In the genomic region with DNA sequence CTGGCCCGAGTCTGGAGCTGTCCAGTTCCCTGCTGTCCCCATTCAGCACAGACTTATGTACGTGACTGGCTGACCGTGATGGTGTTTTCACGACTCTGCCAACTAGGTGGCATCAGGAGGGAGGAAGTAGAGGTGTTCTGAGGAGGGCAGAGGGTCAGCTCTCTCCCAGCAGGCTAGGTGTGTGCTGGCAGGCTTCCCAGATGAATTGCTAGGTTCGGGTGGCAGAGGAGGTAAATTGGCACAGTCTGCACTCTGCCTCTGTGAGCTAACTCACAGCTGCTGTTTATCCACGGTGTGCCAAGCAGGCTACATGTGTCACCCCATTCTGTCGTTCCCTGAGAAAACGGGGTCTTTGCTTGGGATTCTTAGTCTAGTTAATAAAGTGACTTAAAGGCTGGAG, we compare ENCODE assay signal across 16 mouse cellular contexts. TPM values are rescaled to one million over a fixed set of nuclear protein-coding genes. Genes with fewer than 3 reads are reported as not detected.
DNase-seq lines count a peak whose midpoint lies in the region; ATAC-seq and TF ChIP-seq lines count a peak whose summit lies in the region.
"Had no signal": no experiment of that assay in that cellular context is flagged by ENCODE, and none has a peak within 500 bp of the region (broad histone marks: within the 10 kb centered on the region; RNA-seq: fewer than 3 reads in every experiment).

No protein-coding gene starts in this region.

- peak overlapping the region; percentile 78 for H3K27ac ChIP-seq in liver, adult 2 months (replicated peaks; ENCODE audit: insufficient read depth, low read depth, low read length)
- no peak overlapping the region for H3K27ac ChIP-seq in liver, embryonic 12.5 days
- H3K27ac ChIP-seq in embryonic facial prominence, embryonic 14.5 days (replicated peaks; ENCODE audit: low read depth, low read length) = no peak overlapping the region
- H3K27ac ChIP-seq: liver, embryonic 14.5 days had no signal

- TF ChIP-seq CTCF in liver, adult 2 months (IDR thresholded peaks at IDR 0.05; ENCODE audit: low read depth, low read length) = no peak

- H3K36me3 ChIP-seq in liver, adult 2 months (ENCODE audit: control insufficient read depth, insufficient read depth, low read length) = no peaks in the 10 kb centered on the region
- H3K36me3 ChIP-seq in liver, embryonic 12.5 days = no peaks in the 10 kb centered on the region
- no peaks in the 10 kb centered on the region for H3K36me3 ChIP-seq in embryonic facial prominence, embryonic 14.5 days (ENCODE audit: control insufficient read depth, insufficient read depth, low read length)

- no peak overlapping the region for H3K9ac ChIP-seq in liver, adult 2 months (ENCODE audit: low read depth, low read length)
- no peak overlapping the region for H3K9ac ChIP-seq in liver, embryonic 12.5 days
- H3K9ac ChIP-seq in embryonic facial prominence, embryonic 14.5 days (ENCODE audit: low read depth, low read length) = no peak overlapping the region
- H3K9ac ChIP-seq: liver, embryonic 14.5 days had no signal

- TF ChIP-seq POLR2A in liver, adult 2 months (IDR thresholded peaks at IDR 0.05; ENCODE audit: extremely low read depth, insufficient read depth, low read length) = no peak

- H3K79me2 ChIP-seq in liver, adult 2 months (ENCODE audit: control insufficient read depth, insufficient read depth, low read length) = no peaks in the 10 kb centered on the region

- no peaks in the 10 kb centered on the region for H3K9me3 ChIP-seq in liver, embryonic 12.5 days (replicated peaks)
- H3K9me3 ChIP-seq in embryonic facial prominence, embryonic 14.5 days (ENCODE audit: control insufficient read depth, low read length) = no peaks in the 10 kb centered on the region
- H3K9me3 ChIP-seq: megakaryocyte, embryonic 14.5 days had no signal

- no peak overlapping the region for H3K4me2 ChIP-seq in liver, embryonic 12.5 days
- no peak overlapping the region for H3K4me2 ChIP-seq in embryonic facial prominence, embryonic 14.5 days (ENCODE audit: low read depth, low read length)

- peaks cover 27% of the 10 kb centered on the region for H3K4me1 ChIP-seq in liver, adult 2 months (ENCODE audit: control insufficient read depth, insufficient read depth, low read length)
- H3K4me1 ChIP-seq in liver, embryonic 12.5 days = peaks cover 62% of the 10 kb centered on the region
- no peaks in the 10 kb centered on the region for H3K4me1 ChIP-seq in embryonic facial prominence, embryonic 14.5 days (ENCODE audit: control insufficient read depth, insufficient read depth, low read length)

- no peak for ATAC-seq in liver, embryonic 12.5 days
- ATAC-seq in embryonic facial prominence, embryonic 14.5 days (ENCODE audit: low read depth) = peak; percentile 33; the same call in 1 of the 2 replicates
- ATAC-seq: hindbrain, embryonic 16.5 days had no signal

- H3K4me3 ChIP-seq in liver, adult 2 months (ENCODE audit: insufficient read depth, low read depth, low read length) = no peak overlapping the region
- H3K4me3 ChIP-seq in liver, embryonic 12.5 days = no peak overlapping the region
- H3K4me3 ChIP-seq in embryonic facial prominence, embryonic 14.5 days (ENCODE audit: low read depth, low read length) = no peak overlapping the region
- H3K4me3 ChIP-seq: megakaryocyte, embryonic 14.5 days had no signal

- no peaks in the 10 kb centered on the region for H3K27me3 ChIP-seq in liver, adult 2 months (ENCODE audit: control insufficient read depth, insufficient read depth, low read length)
- peaks cover 58% of the 10 kb centered on the region for H3K27me3 ChIP-seq in liver, embryonic 12.5 days (replicated peaks)
- H3K27me3 ChIP-seq in embryonic facial prominence, embryonic 14.5 days (replicated peaks; ENCODE audit: control insufficient read depth, insufficient read depth, low read length) = no peaks in the 10 kb centered on the region

- peak; percentile 41 for DNase-seq in cerebellum, adult 9-11 months
- DNase-seq in cerebellum, postnatal 36 days = no peak
- peak; percentile 94 for DNase-seq in liver, adult 2 months (ENCODE audit: extremely low read depth, low read depth, low spot score)
- DNase-seq in embryonic facial prominence, embryonic 14.5 days (ENCODE audit: low spot score) = peak; percentile 32
- DNase-seq in kidney, postnatal 4 days = peak; percentile 27 to 46
- no peak for DNase-seq in right cerebral cortex, postnatal 10 days (ENCODE audit: low spot score in 2 of 2)
- no peak for DNase-seq in embryo, embryonic 11 days
- DNase-seq: adrenal gland, adult 2 months; heart, adult 11 months; layer of hippocampus, adult 9-11 months; thymus, adult 18-20 months had no signal

- 21% methylated on average over 8 of the region's 8 CpGs for WGBS in liver, adult 2 months
- WGBS in liver, embryonic 12.5 days (ENCODE audit: insufficient replicate concordance) = 81% methylated on average over 8 of the region's 8 CpGs
- WGBS in embryonic facial prominence, embryonic 14.5 days = 69% methylated on average over 8 of the region's 8 CpGs

RNA-seq across cellular contexts. Expression of a gene that starts 12.8 kb away (rescaled TPM):
- 20.5 and 22.4 TPM in 2 replicates for total RNA-seq in liver, adult 2 months (2014; rRNA removed)
- 17.1 and 21.9 TPM in 2 replicates for polyA plus RNA-seq in liver, adult 2 months (2012; rRNA removed)
- 14.1 and 14.5 TPM in 2 replicates for polyA plus RNA-seq in liver, embryonic 12.5 days (2016; fragmentation: Nextera tagmentation; extraction: Ambion mirVana)
- 26.6 and 27.1 TPM in 2 replicates for polyA plus RNA-seq in embryonic facial prominence, embryonic 14.5 days (2014; fragmentation: Nextera tagmentation; extraction: Ambion mirVana)

RNA-seq across cellular contexts. Expression of a gene that starts 13.7 kb away (rescaled TPM):
- 3.0 and 3.9 TPM in 2 replicates for total RNA-seq in liver, adult 2 months (2014; rRNA removed)
- 26.0 and 30.7 TPM in 2 replicates for polyA plus RNA-seq in liver, adult 2 months (2012; rRNA removed)
- polyA plus RNA-seq in liver, embryonic 12.5 days (2016; fragmentation: Nextera tagmentation; extraction: Ambion mirVana) = 15.3 and 15.5 TPM in 2 replicates
- 15.7 and 16.0 TPM in 2 replicates for polyA plus RNA-seq in embryonic facial prominence, embryonic 14.5 days (2014; fragmentation: Nextera tagmentation; extraction: Ambion mirVana)

RNA-seq across cellular contexts. Expression of a gene that starts 45.6 kb away (rescaled TPM):
- total RNA-seq in liver, adult 2 months (2014; rRNA removed) = 0.65 and 1.0 TPM in 2 replicates
- 1.3 and 1.6 TPM in 2 replicates for polyA plus RNA-seq in liver, adult 2 months (2012; rRNA removed)
- polyA plus RNA-seq in liver, embryonic 12.5 days (2016; fragmentation: Nextera tagmentation; extraction: Ambion mirVana) = 4.6 and 4.7 TPM in 2 replicates
- 17.6 and 18.1 TPM in 2 replicates for polyA plus RNA-seq in embryonic facial prominence, embryonic 14.5 days (2014; fragmentation: Nextera tagmentation; extraction: Ambion mirVana)
- total RNA-seq: neutrophil, adult 5-6 weeks had no signal

Comparison
In these comparisons a context has a peak if more than half of its experiments do, and no peak if none do; other contexts are left out.
1. DNase-seq: peak in cerebellum, adult 9-11 months (single experiment), liver, adult 2 months (single experiment), embryonic facial prominence, embryonic 14.5 days (single experiment) and kidney, postnatal 4 days (2 of 2); none in cerebellum, postnatal 36 days (0 of 2), right cerebral cortex, postnatal 10 days (0 of 2) and embryo, embryonic 11 days (single experiment).